Mouse (Mus musculus): ENCODE results near the gene Mllt11.

The Mllt11 gene

DNA sequence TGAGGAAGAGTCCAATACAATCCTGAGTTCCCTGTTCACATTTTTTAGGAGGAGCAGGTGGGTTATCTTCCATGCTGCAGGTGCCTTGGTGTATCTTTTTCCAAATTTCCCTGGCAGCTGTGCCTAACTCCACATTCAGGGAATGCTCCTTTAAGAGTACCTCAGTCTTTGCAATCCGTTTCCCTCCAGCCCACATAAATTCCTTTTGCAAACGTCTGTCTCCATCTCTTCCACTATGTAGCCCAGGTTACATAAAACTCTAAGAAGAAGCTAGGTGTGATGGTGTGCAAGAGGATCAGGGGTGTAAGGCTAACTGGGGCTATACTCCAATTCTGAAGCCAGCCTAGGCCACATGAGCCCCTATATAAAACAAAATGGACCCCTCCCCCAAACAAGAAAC, 11.1 kb upstream of the Mllt11 start:
- no peak for DNase-seq

DNA sequence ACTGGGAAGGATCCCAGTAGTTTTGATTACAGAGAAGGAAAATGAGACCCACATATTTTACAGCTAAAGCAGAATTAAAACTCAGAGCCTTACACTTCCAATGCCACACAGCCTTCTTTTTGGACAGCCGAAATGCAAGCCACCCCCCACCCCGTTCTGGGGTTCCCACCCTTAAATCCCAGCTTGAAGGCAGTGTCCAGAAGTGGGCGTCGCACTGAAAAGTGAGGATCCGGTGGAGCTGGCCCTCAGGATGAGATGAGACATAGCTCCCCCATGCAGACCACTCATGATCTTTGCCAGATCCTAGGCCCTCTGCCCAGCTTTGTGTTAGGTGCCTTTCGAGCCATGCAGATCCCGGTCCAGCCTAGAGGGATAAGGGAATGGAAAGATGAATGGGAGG, 9.5 kb upstream of the Mllt11 start, which contains the start of gene Gm128:
Gene Gm128 (minus strand): TSS at position 101 of the 400 bp plus-strand sequence.
- no peak for DNase-seq

DNA sequence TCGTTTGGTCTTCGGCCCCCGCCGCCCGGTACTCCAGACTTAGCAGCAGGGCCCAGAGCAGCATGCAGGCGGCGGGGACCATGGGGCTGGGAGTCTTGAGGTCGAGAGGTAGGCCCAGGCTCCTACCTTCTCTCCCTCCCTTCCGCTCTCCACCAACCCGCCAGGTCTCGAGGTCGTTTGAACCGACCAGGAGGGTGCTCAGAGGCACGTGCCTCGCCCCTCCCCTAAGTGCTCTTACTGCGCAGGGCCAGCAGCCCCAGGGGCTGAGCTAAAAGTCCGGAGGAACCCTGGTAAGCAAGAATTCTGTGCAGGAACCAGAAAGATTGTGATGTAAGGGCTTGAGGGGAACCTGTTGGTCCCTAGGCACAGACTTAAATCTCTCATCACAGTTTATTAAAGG, 8.9 kb upstream of the Mllt11 start:
- no peak for DNase-seq

DNA sequence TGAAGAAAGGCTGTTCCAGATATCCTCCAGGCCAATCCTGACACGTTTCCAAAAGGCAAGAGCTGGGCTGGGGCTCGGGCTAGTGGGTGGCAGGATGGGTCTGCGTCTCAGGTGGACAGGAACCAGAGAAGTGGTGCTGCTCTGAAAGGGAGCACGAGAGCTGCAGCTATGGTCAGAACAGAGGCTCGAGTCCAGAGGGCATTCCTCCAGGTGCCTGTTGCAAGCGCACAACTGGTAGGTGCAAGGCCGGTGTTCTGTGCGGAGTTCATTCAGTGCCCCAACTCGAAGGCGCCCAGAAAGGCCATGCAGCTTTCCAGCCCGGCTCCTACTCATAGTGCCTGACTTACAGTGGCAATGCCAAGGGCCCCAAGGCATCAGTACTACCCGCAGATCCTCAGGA, 8.0 kb upstream of the Mllt11 start:
- DNase-seq, result no peak

DNA sequence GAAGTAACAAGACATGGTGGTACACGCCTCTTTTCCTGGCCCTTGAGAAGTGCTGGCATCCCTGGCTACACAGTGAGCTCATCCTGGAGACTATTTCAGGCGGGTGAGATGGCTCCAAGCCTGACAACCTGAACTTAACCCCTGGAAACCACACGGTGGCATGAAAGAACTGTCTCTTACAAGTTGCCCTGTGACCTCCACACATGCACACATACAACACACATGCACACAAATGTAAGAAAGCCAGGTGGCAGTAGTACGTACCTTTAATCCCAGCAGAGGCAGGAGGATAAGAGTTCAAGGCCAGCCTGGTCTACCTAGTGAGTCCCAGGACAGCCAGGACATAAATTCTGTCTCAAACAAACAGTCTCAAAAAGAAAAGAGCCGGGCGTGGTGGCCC, 7.1 kb upstream of the Mllt11 start:
- no peak for DNase-seq

DNA sequence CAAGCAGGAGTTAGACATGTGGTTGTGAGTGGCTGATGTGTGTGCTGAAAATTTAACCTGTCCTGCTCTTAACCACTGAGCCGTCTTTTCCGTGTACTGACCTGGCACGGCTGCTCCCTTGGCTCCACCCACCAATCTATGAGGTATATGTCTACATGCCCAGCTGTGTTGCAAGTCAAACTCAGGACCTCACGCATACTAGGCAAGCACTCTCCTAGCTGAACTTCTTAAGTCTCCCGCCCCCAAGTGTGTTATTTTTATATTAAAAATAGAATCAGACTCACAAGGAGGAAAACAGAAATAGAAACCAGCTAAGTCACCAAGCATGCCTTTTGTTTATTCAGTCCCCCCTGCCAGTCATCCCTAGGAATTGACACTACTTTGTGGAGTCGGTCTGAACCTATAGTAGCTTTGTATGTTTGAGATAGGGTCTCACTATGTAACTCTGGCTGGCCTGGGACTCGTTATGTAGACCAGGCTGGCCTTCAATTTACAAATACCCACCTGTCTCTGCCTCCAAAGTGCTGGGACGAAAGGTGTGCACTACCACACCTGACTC, 5.6 kb upstream of the Mllt11 start:
- DNase-seq, result no peak

DNA sequence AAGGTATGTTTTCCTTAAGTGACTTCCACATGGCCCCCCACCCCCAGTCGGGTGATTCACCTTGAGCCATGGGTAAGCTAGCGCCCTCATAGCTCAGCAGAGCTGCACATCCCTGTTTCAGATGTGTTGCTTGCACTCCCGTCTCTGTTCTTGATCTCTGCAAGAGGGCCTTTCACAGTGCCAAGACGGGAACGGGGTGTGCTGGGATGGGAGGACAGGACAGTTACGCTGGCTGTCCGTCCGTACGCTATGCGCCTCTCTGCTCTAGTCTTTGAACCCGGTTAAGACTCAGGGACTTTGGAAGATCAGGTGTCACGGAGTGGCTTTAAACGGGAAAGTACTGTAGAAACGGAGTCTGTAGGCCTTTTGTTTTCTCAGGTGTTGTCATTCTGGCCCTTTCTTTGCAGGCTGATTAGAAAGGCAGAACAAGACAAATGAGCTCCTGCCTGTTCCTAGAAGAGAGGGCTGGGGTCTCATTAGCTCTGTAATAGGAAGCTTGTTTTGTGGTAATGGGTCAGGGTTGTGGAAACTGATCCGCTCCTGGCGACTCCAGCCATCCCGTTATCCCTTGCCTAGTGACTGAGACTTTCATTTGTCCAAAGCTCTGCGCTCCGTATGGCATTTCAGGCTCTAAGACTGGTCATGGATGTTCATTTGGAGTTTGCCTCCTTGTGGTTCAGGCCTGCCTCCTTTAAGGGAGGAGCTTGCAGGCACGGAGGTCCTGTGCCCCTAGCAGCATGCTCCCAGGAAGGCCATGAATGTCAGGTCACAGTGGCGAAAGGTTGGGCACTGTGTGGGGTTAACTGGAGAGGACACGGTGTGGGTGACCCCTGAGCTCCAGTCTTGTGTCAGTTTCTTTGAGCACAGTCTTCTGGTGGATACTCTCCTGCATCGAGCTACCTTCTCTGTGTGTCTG, 3.7 kb upstream of the Mllt11 start:
- DNase-seq, result no peak

DNA sequence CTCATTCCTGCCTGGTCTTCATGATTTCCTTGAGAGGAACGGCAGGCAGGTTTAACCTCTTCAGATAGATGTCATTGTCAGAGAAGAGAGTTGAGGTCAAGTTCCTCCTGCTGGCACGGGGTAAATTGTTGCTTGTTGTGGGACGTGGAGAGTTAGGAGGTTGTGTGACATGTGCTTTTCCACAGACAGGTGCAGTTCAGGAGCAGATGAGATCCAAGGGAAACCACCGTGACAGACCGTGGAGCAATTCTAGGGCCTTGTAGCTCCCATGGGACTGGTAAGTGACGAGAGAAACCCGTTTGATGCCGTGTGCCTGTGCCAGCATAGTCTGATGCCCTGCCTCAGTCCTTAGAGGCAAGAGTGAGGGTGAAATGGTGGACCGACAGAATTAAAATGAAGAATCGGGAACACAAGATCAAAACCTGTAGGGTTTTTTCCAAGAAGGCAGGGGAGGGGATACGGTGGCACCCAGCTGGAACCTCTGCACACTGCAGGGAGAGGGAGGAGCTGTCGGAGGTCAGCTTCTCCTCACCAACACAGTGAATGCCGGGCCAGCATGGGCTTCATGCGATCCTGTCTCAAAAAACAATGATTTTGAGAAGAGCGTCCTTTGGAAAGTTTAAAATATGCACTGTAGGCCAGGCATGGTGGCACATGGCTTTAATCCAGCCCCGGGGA, 1.5 kb upstream of the Mllt11 start:
- no peak for DNase-seq

DNA sequence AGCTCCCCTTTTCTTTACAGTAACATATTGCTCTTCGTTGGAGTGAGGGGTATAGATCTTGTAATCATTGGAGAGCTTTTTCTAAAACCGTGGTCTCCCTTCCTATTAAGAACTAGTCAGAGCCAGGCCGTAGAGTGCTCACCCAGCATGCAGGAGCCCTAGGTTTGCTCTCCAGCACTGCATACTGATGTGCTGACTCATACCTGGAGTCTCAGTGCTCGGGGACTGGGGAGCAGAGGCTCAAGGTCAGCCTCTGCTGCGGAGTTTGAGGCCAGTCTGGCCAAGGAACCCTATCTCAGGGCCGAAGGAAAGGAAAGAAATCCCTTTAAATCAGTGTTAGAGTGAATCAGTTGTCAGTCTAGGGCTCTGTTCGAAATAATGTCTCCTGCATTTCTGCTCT, 800 bp upstream of the Mllt11 start:
- DNase-seq, result no peak

DNA sequence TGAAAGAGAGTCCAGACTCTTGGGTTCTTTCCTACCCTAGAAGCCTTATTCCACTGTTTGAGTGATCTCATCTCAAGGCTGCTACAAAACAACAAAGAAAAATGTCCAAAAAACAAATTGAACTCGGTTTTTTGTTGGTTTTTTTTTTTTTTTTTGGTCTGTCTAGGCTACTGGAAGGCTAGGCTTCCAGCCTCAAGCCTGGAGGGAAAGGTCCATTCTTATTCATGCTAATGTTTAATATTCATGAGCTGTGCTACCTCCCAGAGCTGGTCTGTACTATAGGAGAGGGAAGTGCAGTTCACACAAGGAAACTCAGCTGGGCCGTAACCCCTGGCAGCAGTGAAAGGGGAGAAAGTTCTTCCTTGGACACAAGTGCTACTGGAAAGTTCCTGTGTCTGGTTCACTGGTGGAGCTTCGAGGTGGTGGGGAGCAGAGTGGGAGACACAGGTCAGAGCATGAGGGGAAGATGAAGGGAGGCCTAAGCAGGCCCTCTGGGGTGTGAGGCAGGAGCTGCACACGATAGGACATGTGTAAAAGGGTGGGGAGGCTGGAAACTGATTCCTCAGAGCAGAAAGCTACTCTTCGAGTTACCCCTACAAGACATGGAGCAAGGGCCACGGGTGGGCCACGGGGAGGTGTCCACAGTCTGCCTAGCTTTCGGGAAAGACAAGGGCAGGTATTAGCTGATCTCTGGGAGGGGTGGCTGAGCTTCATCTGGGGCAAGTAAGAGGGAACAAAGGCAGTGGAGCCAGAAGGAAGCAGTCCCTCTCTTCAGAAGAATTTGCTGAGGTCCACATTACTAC, 1.3 kb downstream of the Mllt11 start:
- DNase-seq, result no peak

DNA sequence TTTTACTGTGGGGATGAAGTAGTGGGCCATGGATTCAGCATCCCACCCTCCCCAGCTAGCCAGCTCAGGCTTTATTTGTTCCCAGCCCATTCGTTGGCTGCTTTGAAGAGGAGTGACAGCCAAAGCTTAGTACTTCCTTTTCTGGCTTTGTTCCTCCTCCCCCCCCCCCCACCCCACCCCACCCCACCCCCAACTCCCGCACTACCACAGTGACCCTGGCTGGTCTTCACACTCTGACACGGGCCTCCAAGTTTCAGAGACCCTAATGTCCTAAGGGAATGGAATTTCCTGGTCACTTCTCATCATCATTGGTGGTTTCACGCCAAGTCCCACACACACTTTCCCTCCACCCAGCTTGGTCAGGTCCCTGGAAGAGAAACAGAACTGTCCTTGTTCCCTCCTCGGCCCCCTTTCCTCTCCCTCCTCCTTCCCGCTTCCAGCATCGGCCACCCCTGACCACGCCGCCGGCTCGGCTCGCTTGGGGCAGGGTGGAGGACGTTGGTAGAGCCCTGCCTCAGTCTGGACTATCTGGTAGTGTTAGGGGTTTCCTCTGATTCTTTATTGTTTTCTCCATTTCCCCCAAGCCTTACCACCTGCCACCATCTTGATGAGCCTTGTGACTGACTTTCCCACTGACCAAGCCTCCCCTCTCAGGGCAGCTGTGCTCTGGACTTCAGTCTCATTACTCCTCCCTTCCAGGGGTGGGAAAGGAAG, 2.0 kb downstream of the Mllt11 start:
- DNase-seq, result peak; percentile 47 to 58

DNA sequence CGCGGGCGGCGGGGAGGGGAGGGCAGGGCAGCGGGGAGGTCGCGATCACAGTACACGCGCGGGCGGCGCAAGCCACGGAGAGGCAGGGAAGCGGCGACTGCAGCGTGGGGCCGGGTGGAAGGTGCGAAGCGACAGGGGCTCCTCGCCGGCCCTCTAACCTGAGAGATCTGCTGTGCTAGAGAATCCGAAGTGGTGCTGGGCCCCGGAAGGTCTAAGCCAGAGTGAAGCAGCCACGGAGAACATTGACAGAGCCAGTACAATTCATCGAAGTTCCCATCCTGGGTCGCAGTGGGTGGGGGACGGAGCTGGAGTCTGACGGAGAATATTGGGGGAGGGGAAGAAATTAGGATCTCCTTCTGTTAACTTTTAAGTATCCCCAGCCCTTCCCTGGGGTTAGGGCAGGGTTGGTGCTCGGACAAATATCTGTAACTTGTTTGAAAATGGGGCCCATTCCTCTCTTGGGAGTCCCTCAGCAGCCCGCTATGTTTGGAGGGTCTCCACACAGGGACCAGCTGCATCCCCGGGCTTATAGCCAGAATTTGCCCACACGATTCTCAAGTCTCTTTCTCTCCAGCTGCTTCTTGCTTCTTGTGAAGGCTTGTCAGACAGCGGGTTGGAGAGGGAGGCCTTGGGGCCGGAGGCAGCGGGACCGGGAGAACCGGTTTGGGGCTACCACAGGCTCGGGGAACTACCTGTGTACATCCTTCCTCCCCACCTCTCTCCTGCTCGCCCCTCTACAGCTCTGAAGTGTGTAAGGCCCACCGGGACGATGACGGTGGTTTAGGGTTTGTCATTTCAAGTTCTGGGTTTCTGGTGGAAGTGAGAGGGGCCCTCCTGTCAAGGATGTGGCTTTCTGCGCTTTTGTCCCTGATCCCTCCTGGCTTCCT, 2.8 kb downstream of the Mllt11 start:
- DNase-seq, result peak; percentile 60 to 62

DNA sequence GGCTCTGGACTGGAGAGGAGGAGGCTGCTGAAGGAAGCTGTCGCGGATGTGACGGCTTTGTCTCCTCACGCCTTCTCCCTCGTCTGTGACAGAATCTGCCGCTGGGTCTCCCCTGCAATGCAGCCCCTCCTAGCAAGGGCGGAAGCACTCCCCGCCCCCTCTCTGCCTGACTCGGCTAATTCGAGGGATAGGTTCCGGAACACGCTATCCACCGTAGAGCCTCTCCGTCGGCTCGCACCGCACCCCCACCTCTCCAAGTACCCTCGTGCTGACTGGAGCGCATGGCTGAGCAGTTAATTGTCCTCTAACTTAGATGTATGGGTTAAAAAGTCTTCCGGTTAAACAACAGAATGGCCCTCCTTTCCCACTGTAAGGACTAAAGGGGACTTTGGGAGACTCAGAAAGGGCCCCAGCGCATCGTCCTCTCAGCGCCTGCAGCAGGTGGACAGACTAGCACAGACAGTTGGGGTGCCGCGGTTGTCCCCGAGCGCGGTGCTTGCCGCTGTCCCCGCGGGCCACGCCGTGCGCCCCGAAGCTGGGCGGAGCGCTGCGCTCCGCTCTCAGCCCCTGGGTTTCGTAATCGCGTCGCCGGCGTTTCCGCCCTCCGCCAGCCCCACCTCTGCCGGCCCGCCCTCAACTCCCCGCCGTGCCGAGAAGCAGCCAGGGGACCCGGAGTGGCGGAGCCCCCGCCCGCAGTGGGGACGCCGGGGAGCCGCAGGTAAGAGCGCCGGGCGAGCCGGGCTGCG, 3.6 kb downstream of the Mllt11 start, which contains the start of gene Cdc42se1:
Gene Cdc42se1 (plus strand): TSS at position 585 of the 746 bp plus-strand sequence.
- DNase-seq, result peak; percentile 91 to 93

DNA sequence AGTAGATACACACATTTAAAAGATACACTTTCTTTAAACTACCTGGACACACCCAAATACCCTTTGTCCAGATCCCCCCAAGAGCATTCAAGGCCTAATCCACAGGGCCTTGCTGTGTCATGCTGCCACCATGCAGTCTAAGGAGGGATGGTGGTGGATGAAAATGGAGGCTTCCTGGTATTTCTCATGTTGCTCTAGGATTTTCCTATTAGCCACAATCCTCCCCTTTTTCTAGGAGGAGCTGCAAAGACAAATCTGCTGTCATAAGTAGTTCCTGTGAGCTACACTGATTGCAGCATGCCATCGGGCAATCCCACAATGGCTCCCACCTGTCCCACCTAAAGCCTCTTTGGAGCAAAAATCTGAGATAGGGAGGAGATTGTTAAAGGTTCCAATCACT, 4.8 kb downstream of the Mllt11 start:
- no peak for DNase-seq

DNA sequence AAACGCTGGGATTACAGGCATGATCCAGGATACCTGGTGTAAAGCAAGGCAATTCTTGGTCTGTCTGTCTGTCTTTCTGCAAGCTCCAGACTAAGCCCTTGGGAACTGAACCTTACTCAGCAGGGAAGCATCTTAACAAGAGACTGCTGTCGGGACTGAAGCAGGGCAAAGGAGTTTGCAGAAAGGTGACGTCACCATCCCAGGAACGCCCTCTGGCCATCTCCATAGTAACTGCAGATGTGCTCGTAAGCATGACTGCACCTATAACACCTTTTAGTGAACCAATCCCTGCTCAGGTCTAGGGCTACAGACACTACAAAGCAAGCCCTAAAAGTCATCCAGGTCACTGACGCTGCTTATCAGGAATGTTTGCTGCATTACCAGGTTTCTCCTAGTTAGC, 7.7 kb downstream of the Mllt11 start:
- no peak for DNase-seq

DNA sequence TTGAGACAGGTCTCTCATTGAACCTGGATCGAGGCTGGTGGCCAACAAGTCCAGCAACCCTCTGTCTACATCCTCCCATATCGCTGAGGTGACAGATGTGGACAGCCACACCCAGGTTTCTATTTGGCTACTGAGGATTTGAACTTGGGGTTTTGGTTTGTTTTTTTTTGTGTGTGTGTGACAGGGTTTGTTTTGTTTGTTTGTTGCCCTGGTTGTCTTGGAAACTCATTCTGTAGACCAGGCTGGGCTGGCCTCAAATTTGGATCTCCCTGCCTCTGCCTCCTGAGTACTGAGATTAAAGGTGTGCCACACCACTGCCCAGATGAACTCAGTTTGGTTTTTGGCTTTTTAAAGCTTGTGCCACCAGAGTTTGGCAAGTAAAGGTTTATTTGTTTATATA, 8.9 kb downstream of the Mllt11 start:
- DNase-seq, result no peak

DNA sequence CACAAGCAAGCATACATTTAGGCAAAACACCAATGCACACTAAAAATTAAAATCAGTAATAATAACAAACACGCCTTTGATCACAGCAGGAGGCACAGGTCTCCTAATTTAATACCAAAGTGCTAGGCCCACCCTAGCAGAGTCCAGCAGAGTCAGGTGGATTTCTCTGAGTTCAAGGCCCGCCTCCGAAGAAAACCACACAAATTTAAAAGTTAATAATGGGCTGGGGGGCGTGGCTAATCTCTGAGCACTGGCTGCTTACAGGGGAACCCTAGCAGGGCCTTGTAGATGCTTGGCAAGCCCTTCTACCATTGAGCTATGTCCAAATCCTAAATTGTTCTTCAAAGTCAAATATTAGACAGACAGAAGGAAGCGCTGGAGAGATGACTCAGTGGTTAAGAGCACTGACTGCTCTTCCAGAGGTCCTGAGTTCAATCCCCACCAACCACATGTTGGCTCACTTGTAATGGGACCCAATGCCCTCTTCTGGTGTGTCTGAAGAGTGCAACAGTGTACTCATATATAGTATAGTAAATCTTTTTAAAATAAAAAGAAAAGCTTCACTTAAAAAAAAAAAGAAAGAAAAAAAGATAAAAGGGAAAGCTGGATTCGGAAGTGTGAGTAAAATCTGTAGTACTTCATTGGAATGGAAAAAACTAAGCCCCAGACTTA, 13.4 kb downstream of the Mllt11 start:
- peak in 1 of 2 experiments; percentile 27 for DNase-seq

DNA sequence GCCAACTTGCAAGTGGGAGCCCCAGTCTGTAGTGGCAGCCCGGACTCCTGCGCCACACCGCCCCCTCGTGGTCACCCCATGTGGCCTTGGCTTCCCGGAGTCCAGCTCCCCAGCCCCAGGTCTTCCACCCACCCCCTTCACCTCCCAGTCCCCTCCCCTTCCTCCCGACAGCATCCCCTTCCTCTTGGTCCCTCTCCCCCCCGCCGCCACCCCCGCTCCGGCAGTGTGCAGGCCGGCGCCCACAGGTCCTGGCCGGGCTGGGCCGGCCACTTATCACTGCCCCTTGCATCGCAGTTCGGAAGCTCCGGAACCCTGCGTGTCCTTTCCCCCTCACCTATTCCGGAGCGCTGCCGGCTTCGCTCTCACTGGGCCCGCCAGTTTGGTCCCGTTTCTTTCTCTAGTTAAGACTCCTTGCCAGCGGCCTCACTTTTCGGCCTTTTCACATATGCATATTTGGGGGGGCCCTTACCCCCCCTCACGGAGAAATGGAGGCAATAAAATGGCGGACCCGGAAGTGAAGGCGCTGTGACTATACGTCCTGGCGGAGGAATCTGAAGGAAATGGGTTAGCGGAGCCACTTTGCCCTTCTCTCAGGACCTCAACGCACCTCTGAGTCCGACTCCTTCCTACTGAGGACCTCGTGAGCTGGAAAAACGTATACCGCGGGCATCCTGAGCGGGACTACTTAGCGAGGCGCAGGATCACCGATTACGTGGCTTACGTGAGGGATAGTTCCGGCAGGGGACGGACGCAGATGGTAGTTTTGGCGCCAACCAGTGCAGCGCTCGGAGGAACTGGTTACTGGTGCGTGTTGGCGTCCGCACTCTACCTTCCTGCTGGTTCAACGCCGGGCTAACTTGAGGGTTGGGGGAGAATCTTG, 14.5 kb downstream of the Mllt11 start, which contains the start of gene Gabpb2:
Gene Gabpb2 (minus strand): TSS at position 662 of the 880 bp plus-strand sequence.
- peak; percentile 95 to 97 for DNase-seq

Measured in cerebellum, postnatal 25 days (tissue).